Mouse (Mus musculus) heart, postnatal 0 days (tissue): ENCODE measurements around the gene Elavl4. TPM values are rescaled to one million over a fixed set of nuclear protein-coding genes. Genes with fewer than 3 reads are reported as not detected.

Experiments used
- ATAC-seq: fragments of 200-750 bp; cut with Nextera tagmentation; 2 replicates; pipeline ENCODE4 v1.8.0; 2017; ENCODE audit warnings: low read depth, moderate number of reproducible peaks, moderate library complexity; ENCODE audit not compliant: insufficient read depth
- DNase-seq: peaks from one replicate; pipeline ENCODE4 v3.0.0-alpha.2; 2016; ENCODE audit warnings: low spot score
- H3K27ac ChIP-seq: fragments of 300-500 bp; sonication (generic); 2 replicates; pipeline ENCODE4 v1.5.1; 2014; ENCODE audit warnings: low read depth, mild to moderate bottlenecking
- H3K27me3 ChIP-seq: fragments of 300-500 bp; sonication (generic); 2 replicates; pipeline ENCODE4 v1.6.1; 2014; ENCODE audit warnings: low read length, mixed read lengths; ENCODE audit not compliant: control insufficient read depth, insufficient read depth
- H3K36me3 ChIP-seq: fragments of 300-500 bp; sonication (generic); replicated peaks from 2 replicates; pipeline ENCODE4 v1.6.1; 2014; ENCODE audit warnings: low read length, mixed read lengths; ENCODE audit not compliant: control insufficient read depth, insufficient read depth
- H3K4me1 ChIP-seq: fragments of 300-500 bp; sonication (generic); 2 replicates; pipeline ENCODE4 v1.6.1; 2014; ENCODE audit warnings: antibody characterized with exemption; ENCODE audit not compliant: control insufficient read depth, insufficient read depth
- H3K4me2 ChIP-seq: fragments of 300-500 bp; sonication (generic); 2 replicates; pipeline ENCODE4 v1.6.1; 2014; ENCODE audit warnings: low read depth, mild to moderate bottlenecking, low read length, moderate library complexity
- H3K4me3 ChIP-seq: fragments of 300-500 bp; sonication (generic); 2 replicates; pipeline ENCODE4 v1.5.1; 2014; ENCODE audit warnings: low read depth, low read length
- H3K9ac ChIP-seq: fragments of 300-500 bp; sonication (generic); replicated peaks from 2 replicates; pipeline ENCODE4 v1.6.1; 2014; ENCODE audit warnings: low read depth, low read length, mixed read lengths
- H3K9me3 ChIP-seq: fragments of 300-500 bp; sonication (generic); replicated peaks from 2 replicates; pipeline ENCODE4 v1.6.1; 2016; ENCODE audit warnings: low read length; ENCODE audit not compliant: control insufficient read depth
- CTCF ChIP-seq: IDR thresholded peaks from 2 replicates; pipeline ENCODE4 v1.5.1; 2016; ENCODE audit warnings: antibody characterized with exemption, control low read depth, low read depth
- EP300 ChIP-seq: IDR thresholded peaks from 2 replicates; pipeline ENCODE4 v1.6.1; 2016; ENCODE audit warnings: antibody characterized with exemption, low read depth
- WGBS: fragments of 180-500 bp; shearing (Covaris S2); extraction: QIAGEN DNeasy Blood & Tissue Kit; methylation state at CpG from one replicate; pipeline ENCODE4 v1.1.7; 2014; 5-methylcytosine and 5-hydroxymethylcytosine counted together
- polyA plus RNA-seq: library from polyadenylated mRNA; unstranded; fragments of >200 nt; fragmentation: Nextera tagmentation; extraction: Ambion mirVana; gene quantifications from 2 replicates; pipeline ENCODE4 v1.2.1, GENCODE M21; 2015
- total RNA-seq: library from RNA; depleted of rRNA; stranded (reverse); fragments of >200 nt; gene quantifications from 2 replicates; pipeline ENCODE4 v1.2.3, GENCODE M21; 2014; ENCODE audit warnings: low replicate concordance

Elavl4 gene
- total and polyA plus RNA-seq, 2 experiments from 2014 or later = 0.98 TPM; not detected in 1

DNA sequence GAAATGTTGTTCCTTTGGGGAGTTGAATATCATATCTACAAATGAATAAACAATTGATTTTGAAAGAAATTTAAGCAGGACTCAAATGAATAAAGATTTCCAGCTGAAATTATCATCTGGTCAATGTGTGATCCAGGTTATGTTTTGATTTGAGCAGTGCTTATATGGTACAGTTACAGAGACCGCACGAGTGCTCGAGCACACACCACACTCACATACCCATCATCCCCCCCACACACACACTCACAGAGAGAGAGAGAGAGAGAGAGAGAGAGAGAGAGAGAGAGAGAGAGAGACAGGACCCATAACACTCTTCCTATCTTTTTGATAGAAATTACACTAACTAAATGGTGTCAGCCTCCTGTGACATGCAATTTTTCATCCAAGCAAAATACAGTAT is 150.0 kb downstream of the Elavl4 start:
- 59% methylated on average over 3 of the region's 3 CpGs for WGBS
- no peak for TF ChIP-seq CTCF
- TF ChIP-seq EP300 = no peak
- Histone ChIP-seq H3K4me3 (no peak overlapping the region), H3K4me2 (no peak overlapping the region), H3K27me3 (no peaks in the 10 kb centered on the region), H3K9me3 (no peaks in the 10 kb centered on the region), H3K4me1 (peaks cover 10% of the 10 kb centered on the region; the same call in 1 of the 2 replicates), H3K27ac (no peak overlapping the region), H3K9ac (no peak overlapping the region), H3K36me3 (no peaks in the 10 kb centered on the region)
- no peak for DNase-seq
- ATAC-seq = no peak

DNA sequence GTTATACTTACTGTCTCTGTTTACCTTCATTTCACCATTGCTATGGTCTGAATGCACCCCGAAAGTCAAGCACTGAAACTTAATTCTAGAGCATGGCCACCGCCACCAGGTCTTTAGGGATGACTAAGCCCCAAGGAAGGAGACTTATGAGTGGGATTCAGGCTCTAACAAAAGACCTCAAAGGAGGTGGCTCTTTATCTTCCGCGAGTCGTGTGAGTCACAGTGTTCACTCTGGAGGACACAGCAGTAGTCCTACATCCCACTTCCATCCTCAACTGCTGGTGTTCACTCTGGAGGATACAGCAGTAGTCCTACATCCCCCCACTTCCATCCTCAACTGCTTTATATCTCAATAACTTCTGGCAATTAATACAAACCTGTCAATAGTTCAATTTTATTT is 151.8 kb downstream of the Elavl4 start:
- Histone ChIP-seq H3K9me3 (no peaks in the 10 kb centered on the region), H3K4me2 (no peak overlapping the region), H3K27me3 (no peaks in the 10 kb centered on the region), H3K4me3 (no peak overlapping the region), H3K9ac (no peak overlapping the region), H3K4me1 (peaks cover 10% of the 10 kb centered on the region; the same call in 1 of the 2 replicates), H3K27ac (no peak overlapping the region), H3K36me3 (no peaks in the 10 kb centered on the region)
- WGBS = 81% methylated on average over 5 of the region's 5 CpGs
- DNase-seq = no peak
- no peak for ATAC-seq
- TF ChIP-seq EP300 (no peak), CTCF (no peak)

DNA sequence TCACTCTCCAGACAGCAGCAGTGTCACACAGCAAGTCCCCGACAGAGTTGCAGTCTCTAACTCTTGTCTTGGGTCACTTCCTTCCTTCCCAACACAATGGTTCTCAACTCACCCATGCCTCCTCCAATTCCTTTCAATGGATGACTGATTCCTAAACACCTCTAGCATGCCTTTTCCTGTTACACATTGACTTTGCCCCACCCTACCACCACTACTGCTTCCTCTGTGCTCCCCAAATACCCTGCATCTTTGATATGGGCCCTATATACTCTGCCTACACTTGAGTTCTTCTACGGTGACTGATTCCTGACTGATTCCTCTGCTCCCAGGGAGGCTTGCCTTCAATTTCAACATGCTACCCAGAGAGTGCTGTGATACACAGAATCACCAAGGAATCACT is 153.1 kb downstream of the Elavl4 start:
- Histone ChIP-seq H3K9me3 (no peaks in the 10 kb centered on the region), H3K4me1 (peaks cover 10% of the 10 kb centered on the region; the same call in 1 of the 2 replicates), H3K27me3 (no peaks in the 10 kb centered on the region), H3K36me3 (no peaks in the 10 kb centered on the region), H3K4me2 (no peak overlapping the region), H3K9ac (no peak overlapping the region), H3K27ac (no peak overlapping the region), H3K4me3 (no peak overlapping the region)
- ATAC-seq (no peak), DNase-seq (no peak)
- no peak for TF ChIP-seq CTCF
- TF ChIP-seq EP300 = no peak
- 43% methylated on average over 2 of the region's 2 CpGs for WGBS

DNA sequence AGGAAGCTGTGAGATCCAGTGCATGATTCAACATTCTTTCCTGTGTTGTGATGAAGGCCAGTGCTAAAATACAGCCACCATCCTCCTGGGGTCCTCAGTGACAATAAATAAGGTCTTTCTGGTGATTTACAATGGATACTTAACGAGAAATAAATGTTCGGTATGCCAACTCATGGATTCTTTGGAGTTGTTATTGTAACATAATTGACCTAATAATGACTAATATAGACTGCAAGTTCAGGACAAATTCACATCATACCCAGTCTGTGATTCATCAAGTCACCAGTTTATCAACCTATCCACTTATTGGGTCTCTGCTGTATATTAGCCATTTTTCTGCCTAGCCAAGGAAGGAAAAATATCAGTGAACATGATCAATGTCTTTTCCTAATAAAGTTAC is 174.4 kb downstream of the Elavl4 start:
- H3K9me3 ChIP-seq = no peaks in the 10 kb centered on the region
- TF ChIP-seq CTCF = no peak
- no peak for TF ChIP-seq EP300
- no peak overlapping the region for H3K4me2 ChIP-seq
- no peaks in the 10 kb centered on the region for H3K36me3 ChIP-seq
- WGBS = 85% methylated on average over 2 of the region's 2 CpGs
- H3K9ac ChIP-seq = no peak overlapping the region
- H3K4me3 ChIP-seq = no peak overlapping the region
- H3K27ac ChIP-seq = no peak overlapping the region
- ATAC-seq (no peak), DNase-seq (no peak)
- no peaks in the 10 kb centered on the region for H3K27me3 ChIP-seq
- no peaks in the 10 kb centered on the region for H3K4me1 ChIP-seq

DNA sequence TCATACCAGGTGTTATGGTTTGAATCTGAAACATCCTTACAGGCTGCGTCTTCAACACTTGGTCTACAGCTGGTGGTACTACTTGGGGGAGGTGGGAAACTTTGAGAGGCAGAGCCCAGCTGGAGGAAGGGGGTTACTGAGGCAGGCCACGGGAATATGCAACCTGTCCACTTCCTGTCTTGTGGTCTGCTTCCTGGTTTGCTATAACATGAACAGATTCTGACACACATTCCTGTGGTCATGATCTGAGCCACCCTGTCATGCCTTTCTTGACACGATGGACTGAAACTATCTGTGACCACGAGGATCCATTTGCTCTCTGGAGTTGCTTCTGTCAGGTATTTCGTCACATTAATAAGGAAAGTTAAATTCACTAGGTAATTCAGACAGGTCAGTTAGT is 179.7 kb downstream of the Elavl4 start:
- Histone ChIP-seq H3K4me1 (no peaks in the 10 kb centered on the region), H3K4me2 (no peak overlapping the region), H3K27ac (no peak overlapping the region), H3K9ac (no peak overlapping the region), H3K9me3 (no peaks in the 10 kb centered on the region), H3K4me3 (no peak overlapping the region), H3K27me3 (no peaks in the 10 kb centered on the region), H3K36me3 (no peaks in the 10 kb centered on the region)
- ATAC-seq (no peak), DNase-seq (no peak)
- TF ChIP-seq EP300 = no peak
- TF ChIP-seq CTCF = no peak
- 73% methylated on average over 5 of the region's 5 CpGs for WGBS

DNA sequence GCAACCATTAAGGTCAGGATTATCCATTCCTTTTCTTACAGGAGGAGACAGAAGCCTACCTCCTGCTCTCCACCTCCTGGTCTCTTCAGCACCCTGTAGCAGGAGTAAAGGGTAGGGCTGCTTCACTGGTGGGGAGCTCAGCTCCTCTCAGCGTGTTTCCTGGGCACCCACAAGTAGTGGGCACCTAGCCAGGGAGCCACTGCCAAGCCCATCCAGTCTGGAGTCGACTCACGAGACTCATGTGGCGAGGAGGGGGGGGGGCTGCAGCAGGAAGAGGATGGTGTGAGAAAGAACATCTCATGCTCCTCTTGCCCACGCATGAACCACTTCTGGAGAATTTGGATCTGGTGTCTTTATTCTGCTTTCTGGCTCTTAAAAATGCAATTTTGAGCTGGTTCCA is 186.5 kb downstream of the Elavl4 start:
- Histone ChIP-seq H3K36me3 (no peaks in the 10 kb centered on the region), H3K9me3 (no peaks in the 10 kb centered on the region), H3K4me1 (no peaks in the 10 kb centered on the region), H3K27me3 (no peaks in the 10 kb centered on the region), H3K27ac (no peak overlapping the region), H3K9ac (no peak overlapping the region), H3K4me2 (no peak overlapping the region), H3K4me3 (no peak overlapping the region)
- WGBS = 50% methylated on average over 5 of the region's 5 CpGs
- no peak for TF ChIP-seq CTCF
- TF ChIP-seq EP300 = no peak
- DNase-seq (no peak), ATAC-seq (no peak)
